Mouse (Mus musculus): ENCODE results near the gene Olfr52. TPM values are rescaled to one million over a fixed set of nuclear protein-coding genes. Genes with fewer than 3 reads are reported as not detected.
"Not testable (repeated sequence)": the region's sequence is repeated elsewhere in the genome, so short reads cannot be mapped to it uniquely, and the experiment has no call there.

Gene Olfr52
- not detected in 2 replicates for polyA plus RNA-seq (2015; fragmentation: Nextera tagmentation; extraction: Ambion mirVana)

- Histone ChIP-seq H3K4me3 (no peak within 1 kb of the TSS), H3K4me1 (replicated peaks) (no peaks in the 10 kb centered on the region), H3K9ac (no peak within 1 kb of the TSS), H3K36me3 (no peaks in the 10 kb centered on the region), H3K9me3 (no peaks in the 10 kb centered on the region), H3K27ac (replicated peaks) (no peak within 1 kb of the TSS), H3K4me2 (no peak within 1 kb of the TSS), H3K27me3 (no peaks in the 10 kb centered on the region)
- no peak for ATAC-seq (ENCODE audit: low read depth)
These were observed at the start of gene Olfr52 for GRCm38 (mm10) chr2:86185583-86185982. Gene Olfr52, minus strand, starts transcription at chr2:86185683.

GRCm38 (mm10) chr2:86231301-86231700, 45.8 kb upstream of the Olfr52 start, which contains the start of gene Olfr1047:
Gene Olfr1047, minus strand, starts transcription at chr2:86231401.
- Histone ChIP-seq H3K9ac (no peak within 1 kb of the TSS), H3K4me2 (no peak within 1 kb of the TSS), H3K4me3 (no peak within 1 kb of the TSS), H3K27me3 (no peaks in the 10 kb centered on the region), H3K36me3 (no peaks in the 10 kb centered on the region), H3K27ac (replicated peaks) (no peak within 1 kb of the TSS), H3K9me3 (no peaks in the 10 kb centered on the region), H3K4me1 (replicated peaks) (no peaks in the 10 kb centered on the region)
- no peak for ATAC-seq (ENCODE audit: low read depth)
- 89% methylated on average over 1 of the region's 1 CpGs for WGBS

- H3K4me2 ChIP-seq, result no peak within 1 kb of the TSS
- H3K36me3 ChIP-seq, result no peaks in the 10 kb centered on the region
- H3K9ac ChIP-seq, result no peak within 1 kb of the TSS
- no peak for ATAC-seq (ENCODE audit: low read depth)
- no peak within 1 kb of the TSS for H3K4me3 ChIP-seq
- no peaks in the 10 kb centered on the region for H3K9me3 ChIP-seq
- H3K27me3 ChIP-seq, result no peaks in the 10 kb centered on the region
- H3K4me1 ChIP-seq (replicated peaks), result no peaks in the 10 kb centered on the region
- 72% methylated on average over 2 of the region's 2 CpGs for WGBS
- no peak within 1 kb of the TSS for H3K27ac ChIP-seq (replicated peaks)
These were observed 33.7 kb upstream of the Olfr52 start, which contains the start of gene Olfr1046 for GRCm38 (mm10) chr2:86219214-86219613. Gene Olfr1046, minus strand, starts transcription at chr2:86219314.

- H3K4me2 ChIP-seq, result no peak within 1 kb of the TSS
These were observed 17.4 kb upstream of the Olfr52 start, which contains the start of gene Olfr1045 for GRCm38 (mm10) chr2:86202909-86203308. Gene Olfr1045, minus strand, starts transcription at chr2:86203009.

GRCm38 (mm10) chr2:86195863-86196262, 10.4 kb upstream of the Olfr52 start:
- H3K4me3 ChIP-seq, result no peak overlapping the region
- no peaks in the 10 kb centered on the region for H3K4me1 ChIP-seq (replicated peaks)
- H3K9ac ChIP-seq, result no peak overlapping the region
- no peaks in the 10 kb centered on the region for H3K27me3 ChIP-seq
- no peak for ATAC-seq (ENCODE audit: low read depth)
- WGBS, result 69% methylated on average over 1 of the region's 1 CpGs
- no peak overlapping the region for H3K27ac ChIP-seq (replicated peaks)
- H3K4me2 ChIP-seq, result no peak overlapping the region
- no peaks in the 10 kb centered on the region for H3K9me3 ChIP-seq
- no peaks in the 10 kb centered on the region for H3K36me3 ChIP-seq

More at GRCm38 (mm10) chr2:86202909-86203308, 17.4 kb upstream of the Olfr52 start, which contains the start of gene Olfr1045:
- ATAC-seq (ENCODE audit: low read depth), result no peak
- no peaks in the 10 kb centered on the region for H3K27me3 ChIP-seq
- no peaks in the 10 kb centered on the region for H3K9me3 ChIP-seq
- H3K27ac ChIP-seq (replicated peaks), result no peak within 1 kb of the TSS
- H3K9ac ChIP-seq, result no peak within 1 kb of the TSS
- H3K36me3 ChIP-seq, result no peaks in the 10 kb centered on the region
- H3K4me1 ChIP-seq (replicated peaks), result no peaks in the 10 kb centered on the region
- H3K4me3 ChIP-seq, result no peak within 1 kb of the TSS

GRCm38 (mm10) chr2:86179950-86180349, 5.5 kb downstream of the Olfr52 start:
- no peaks in the 10 kb centered on the region for H3K36me3 ChIP-seq
- no peaks in the 10 kb centered on the region for H3K27me3 ChIP-seq
- no peak overlapping the region for H3K9ac ChIP-seq

GRCm38 (mm10) chr2:86177720-86178119, 7.8 kb downstream of the Olfr52 start, which contains the start of gene Olfr1044:
Gene Olfr1044, minus strand, starts transcription at chr2:86177820.
- Histone ChIP-seq H3K36me3 (no peaks in the 10 kb centered on the region), H3K4me2 (no peak within 1 kb of the TSS), H3K4me1 (replicated peaks) (no peaks in the 10 kb centered on the region), H3K4me3 (no peak within 1 kb of the TSS), H3K9ac (no peak within 1 kb of the TSS), H3K27me3 (no peaks in the 10 kb centered on the region), H3K9me3 (no peaks in the 10 kb centered on the region), H3K27ac (replicated peaks) (no peak within 1 kb of the TSS)
- no peak for ATAC-seq (ENCODE audit: low read depth)

More at GRCm38 (mm10) chr2:86179950-86180349, 5.5 kb downstream of the Olfr52 start:
- 79% methylated on average over 3 of the region's 3 CpGs for WGBS
- no peaks in the 10 kb centered on the region for H3K4me1 ChIP-seq (replicated peaks)
- no peak overlapping the region for H3K27ac ChIP-seq (replicated peaks)
- H3K4me2 ChIP-seq, result no peak overlapping the region
- ATAC-seq (ENCODE audit: low read depth), result no peak
- no peaks in the 10 kb centered on the region for H3K9me3 ChIP-seq
- no peak overlapping the region for H3K4me3 ChIP-seq

GRCm38 (mm10) chr2:86175422-86175821, 10.1 kb downstream of the Olfr52 start:
- not testable (repeated sequence) for H3K9ac ChIP-seq; H3K27ac ChIP-seq (replicated peaks); H3K9me3 ChIP-seq; ATAC-seq (ENCODE audit: low read depth); H3K36me3 ChIP-seq; H3K27me3 ChIP-seq; H3K4me3 ChIP-seq; H3K4me1 ChIP-seq (replicated peaks); H3K4me2 ChIP-seq
- 86% methylated on average over 7 of the region's 7 CpGs for WGBS

GRCm38 (mm10) chr2:86167422-86167821, 18.1 kb downstream of the Olfr52 start, which contains the start of gene Olfr1043:
Gene Olfr1043, minus strand, starts transcription at chr2:86167522.
- ATAC-seq (ENCODE audit: low read depth), result no peak
- no peaks in the 10 kb centered on the region for H3K9me3 ChIP-seq
- no peak within 1 kb of the TSS for H3K27ac ChIP-seq (replicated peaks)
- no peak within 1 kb of the TSS for H3K4me2 ChIP-seq
- H3K36me3 ChIP-seq, result no peaks in the 10 kb centered on the region
- no peak within 1 kb of the TSS for H3K9ac ChIP-seq
- no peaks in the 10 kb centered on the region for H3K4me1 ChIP-seq (replicated peaks)
- 88% methylated on average over 2 of the region's 2 CpGs for WGBS
- H3K27me3 ChIP-seq, result no peaks in the 10 kb centered on the region
- H3K4me3 ChIP-seq, result no peak within 1 kb of the TSS

GRCm38 (mm10) chr2:86161738-86162137, 23.7 kb downstream of the Olfr52 start, which contains the start of gene Olfr1042:
Gene Olfr1042, minus strand, starts transcription at chr2:86161838.
- no peaks in the 10 kb centered on the region for H3K36me3 ChIP-seq
- WGBS, result 91% methylated on average over 2 of the region's 2 CpGs
- no peak within 1 kb of the TSS for H3K4me2 ChIP-seq
- H3K4me3 ChIP-seq, result no peak within 1 kb of the TSS
- H3K27me3 ChIP-seq, result no peaks in the 10 kb centered on the region
- no peak for ATAC-seq (ENCODE audit: low read depth)
- no peak within 1 kb of the TSS for H3K9ac ChIP-seq
- no peak within 1 kb of the TSS for H3K27ac ChIP-seq (replicated peaks)
- no peaks in the 10 kb centered on the region for H3K4me1 ChIP-seq (replicated peaks)
- H3K9me3 ChIP-seq, result no peaks in the 10 kb centered on the region

GRCm38 (mm10) chr2:86146632-86147031, 38.9 kb downstream of the Olfr52 start, which contains the start of gene Olfr1040:
Gene Olfr1040, minus strand, starts transcription at chr2:86146732.
- WGBS, result 76% methylated on average over 1 of the region's 1 CpGs
- Histone ChIP-seq H3K9me3 (peaks cover 4% of the 10 kb centered on the region; the same call in 1 of the 2 replicates), H3K4me2 (no peak within 1 kb of the TSS), H3K4me3 (no peak within 1 kb of the TSS), H3K36me3 (no peaks in the 10 kb centered on the region), H3K4me1 (replicated peaks) (no peaks in the 10 kb centered on the region), H3K27me3 (no peaks in the 10 kb centered on the region), H3K9ac (no peak within 1 kb of the TSS), H3K27ac (replicated peaks) (no peak within 1 kb of the TSS)
- ATAC-seq (ENCODE audit: low read depth), result no peak

- 96% methylated on average over 1 of the region's 1 CpGs for WGBS
- no peaks in the 10 kb centered on the region for H3K36me3 ChIP-seq
These were observed 49.7 kb downstream of the Olfr52 start, which contains the start of gene Olfr1039 for GRCm38 (mm10) chr2:86135828-86136227. Gene Olfr1039, minus strand, starts transcription at chr2:86135928.

More at GRCm38 (mm10) chr2:86135828-86136227, 49.7 kb downstream of the Olfr52 start, which contains the start of gene Olfr1039:
- H3K4me3 ChIP-seq, result no peak within 1 kb of the TSS
- no peaks in the 10 kb centered on the region for H3K9me3 ChIP-seq
- H3K9ac ChIP-seq, result no peak within 1 kb of the TSS
- H3K4me2 ChIP-seq, result no peak within 1 kb of the TSS
- H3K27me3 ChIP-seq, result no peaks in the 10 kb centered on the region
- H3K27ac ChIP-seq (replicated peaks), result no peak within 1 kb of the TSS
- H3K4me1 ChIP-seq (replicated peaks), result no peaks in the 10 kb centered on the region
- ATAC-seq (ENCODE audit: low read depth), result no peak
